Mouse (Mus musculus) left cerebral cortex, postnatal 4 days (tissue): Measurements from ENCODE around the gene Uqcc1. TPM values are rescaled to one million over a fixed set of nuclear protein-coding genes. Genes with fewer than 3 reads are reported as not detected.

ENCODE experiments used
- DNase-seq: peaks from one replicate; pipeline ENCODE4 v3.0.0-alpha.2; 2022
- intact Hi-C: fragments of 180-260 bp; cut with DNase I; formaldehyde crosslinking; loops from one replicate; pipeline ENCODE4 v1.15.1; 2025
- total RNA-seq, 2 experiments: library from RNA; stranded (reverse); gene quantifications; 2 replicates each; pipeline ENCODE4 v1.2.3; 2021

Uqcc1 gene
- total RNA-seq = 10 to 100 TPM; 42.3 to 43.7 TPM

DNA sequence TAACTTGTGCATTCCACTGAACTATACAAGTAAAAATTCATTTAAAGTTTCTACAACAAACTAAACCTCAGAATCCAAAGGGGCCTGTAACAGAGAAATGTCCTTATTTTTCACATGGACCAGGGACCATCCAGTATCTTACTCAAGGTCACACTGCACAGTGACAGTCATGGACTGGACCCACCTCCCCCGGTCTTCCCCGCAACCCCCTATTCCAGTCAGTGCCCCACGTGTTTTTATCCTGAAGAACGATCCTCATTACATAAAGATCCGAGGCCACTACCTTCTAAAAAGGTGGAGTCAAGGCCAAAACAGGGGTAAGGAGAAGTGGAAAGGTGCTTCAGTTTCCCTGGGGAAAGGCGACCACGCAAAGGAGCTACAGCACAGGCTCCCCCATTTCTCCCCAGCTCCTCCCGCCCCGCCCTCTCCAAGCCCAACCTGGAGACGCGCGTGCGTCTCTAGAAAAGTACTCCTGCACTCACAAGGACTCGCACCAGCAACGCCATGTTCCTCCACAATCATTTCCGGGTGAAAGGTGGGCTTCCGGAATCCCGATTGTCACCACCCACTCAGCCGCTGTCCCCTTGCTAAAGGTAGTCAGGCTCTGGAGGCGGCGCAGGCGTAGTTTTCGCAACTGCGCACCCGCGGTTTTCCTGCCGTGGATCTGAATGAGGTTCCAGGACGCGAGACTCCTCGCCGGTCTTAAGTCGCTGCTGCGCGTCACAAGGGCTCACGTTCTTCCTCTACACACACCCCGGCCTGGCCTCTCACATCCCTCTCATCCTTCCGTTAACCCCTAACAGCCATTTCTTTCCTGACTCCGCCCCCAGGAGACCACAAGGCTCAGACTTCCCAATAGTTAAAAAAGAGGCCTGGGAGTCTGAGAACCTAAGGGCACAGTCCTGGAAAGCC is at the start of gene Uqcc1:
Gene Uqcc1 (minus strand): TSS at position 780 of the 912 bp plus-strand sequence.
- intact Hi-C loops = no loop called here
- peak; percentile 91 for DNase-seq

DNA sequence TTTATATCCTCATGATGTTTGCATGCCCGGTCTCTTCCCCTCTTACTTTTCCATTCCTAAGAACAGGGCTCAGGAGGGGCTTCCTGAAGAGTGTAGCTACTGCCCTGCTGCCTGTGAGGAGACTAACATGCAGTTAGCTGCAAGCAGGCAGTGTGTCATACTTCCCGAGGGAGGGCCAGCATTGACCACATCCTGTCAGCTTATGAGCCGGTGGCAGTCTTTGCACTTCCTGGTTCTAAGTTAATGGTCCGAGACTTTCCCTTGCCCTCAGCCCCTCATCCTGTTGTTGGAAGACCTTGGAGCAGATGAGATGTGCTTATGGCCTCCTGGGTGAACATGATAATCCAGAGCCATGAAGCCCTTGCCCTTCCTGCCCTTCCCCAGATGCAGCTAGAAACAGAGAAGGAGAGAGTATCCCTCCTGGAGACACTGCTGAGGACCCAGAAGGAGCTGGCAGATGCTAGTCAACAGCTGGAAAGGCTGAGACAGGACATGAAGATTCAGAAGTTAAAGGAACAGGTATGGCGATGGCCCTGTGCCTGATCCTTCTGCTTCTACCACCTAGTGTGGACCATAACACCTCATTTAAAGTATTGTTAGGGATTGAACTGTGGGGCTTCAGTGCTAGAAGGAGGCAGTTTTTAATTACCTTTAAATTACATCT is 49.4 kb upstream of the Uqcc1 start:
- intact Hi-C loops = loop anchor here (10.0 kb wide), 1 partner anchor 185 kb away; no protein-coding TSS in a partner anchor
- no peak for DNase-seq

DNA sequence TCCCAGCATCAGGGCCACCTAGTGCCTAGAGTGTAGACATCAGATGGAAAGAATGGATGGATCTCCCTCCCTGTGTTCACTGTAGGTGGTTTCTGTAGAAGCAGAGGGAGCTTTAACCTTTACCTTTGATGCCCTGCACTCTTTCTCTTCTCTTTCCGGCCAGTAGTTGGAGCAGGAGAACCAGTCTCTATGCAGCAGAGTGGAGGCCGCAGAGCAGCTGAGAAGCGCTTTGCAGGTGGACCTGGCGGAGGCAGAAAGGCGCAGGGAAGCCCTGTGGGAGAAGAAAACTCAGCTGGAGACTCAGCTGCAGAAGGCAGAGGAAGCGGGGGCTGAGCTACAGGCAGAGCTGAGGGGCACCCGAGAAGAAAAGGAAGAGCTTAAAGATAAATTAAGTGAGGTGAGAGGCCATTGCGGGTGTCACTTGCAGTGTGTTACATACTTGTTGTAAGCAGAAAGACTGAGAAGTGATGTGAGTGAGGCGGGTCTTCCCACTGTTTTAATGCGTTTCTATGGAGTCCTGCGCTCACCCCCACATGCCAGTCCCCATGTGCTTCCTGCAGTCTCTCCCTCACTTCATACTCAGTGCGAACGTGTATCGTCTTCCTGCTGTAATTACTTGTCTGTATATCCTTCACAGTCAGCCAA is 44.1 kb upstream of the Uqcc1 start:
- intact Hi-C loops = loop anchor here (10.0 kb wide), 1 partner anchor 191 kb away; no protein-coding TSS in a partner anchor
- no peak for DNase-seq

DNA sequence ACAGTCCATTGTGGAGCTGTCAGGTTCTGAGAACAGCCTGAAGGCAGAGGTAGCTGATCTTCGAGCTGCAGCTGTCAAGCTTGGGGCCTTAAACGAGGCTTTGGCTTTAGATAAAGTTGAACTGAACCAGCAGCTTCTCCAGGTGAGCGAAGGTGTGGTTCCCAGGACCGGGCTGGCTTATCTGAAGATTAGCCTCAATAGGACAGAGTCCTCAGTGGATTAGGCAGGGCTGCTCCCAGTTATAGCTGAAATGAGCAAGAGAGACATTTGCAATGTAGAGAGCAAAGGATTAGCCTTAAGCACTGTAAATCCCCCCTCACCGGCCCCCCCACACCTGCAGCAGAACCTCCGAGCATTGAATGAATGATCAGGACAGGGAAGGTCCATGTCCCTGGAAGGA is 43.2 kb upstream of the Uqcc1 start:
- intact Hi-C loops = loop anchor here (10.0 kb wide), 1 partner anchor 191 kb away; no protein-coding TSS in a partner anchor
- no peak for DNase-seq

DNA sequence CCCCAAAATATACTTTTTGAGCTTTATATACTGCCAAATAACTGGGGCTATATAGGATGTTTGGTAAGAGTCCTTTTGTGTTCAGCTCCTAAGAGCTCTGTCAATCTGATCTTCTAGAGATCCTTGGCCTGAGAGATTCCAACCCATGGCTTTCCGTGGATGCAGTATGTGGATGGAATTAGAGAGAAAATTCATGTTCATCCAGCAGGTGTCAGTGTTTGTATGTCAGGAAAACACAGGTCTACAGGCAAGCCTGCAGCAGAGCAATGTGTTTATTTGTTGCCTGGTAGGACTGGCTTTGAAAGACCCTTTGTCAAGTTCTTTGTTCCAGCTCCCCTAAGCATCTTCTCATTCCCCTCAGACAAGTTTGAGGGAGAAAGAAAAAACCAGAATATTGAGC is 32.9 kb upstream of the Uqcc1 start:
- intact Hi-C loops = loop anchor here (10.0 kb wide), 1 partner anchor 172 kb away; no protein-coding TSS in a partner anchor

DNA sequence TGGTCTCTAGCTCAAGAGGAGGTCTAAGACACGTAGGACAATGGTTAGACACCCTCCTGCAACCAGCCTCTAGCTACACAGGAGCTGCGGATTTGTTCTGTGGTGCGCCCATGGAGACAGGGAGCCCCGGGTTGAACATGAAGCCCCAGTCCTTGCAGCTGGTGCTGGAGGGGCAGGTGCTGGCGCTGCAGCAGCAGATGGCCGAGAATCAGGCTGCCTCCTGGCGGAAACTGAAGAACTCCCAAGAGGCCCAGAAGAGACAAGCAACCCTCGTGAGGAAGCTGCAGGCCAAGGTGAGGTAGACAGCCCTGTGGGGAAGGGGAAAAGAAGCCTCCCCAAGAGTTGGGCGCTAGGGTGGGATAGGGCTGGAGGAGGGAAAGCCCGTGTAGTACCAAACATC is 31.8 kb upstream of the Uqcc1 start:
- intact Hi-C loops = loop anchor here (10.0 kb wide), 1 partner anchor 173 kb away; no protein-coding TSS in a partner anchor
- DNase-seq = peak; percentile 45

More for the DNA sequence above, 32.9 kb upstream of the Uqcc1 start:
- no peak for DNase-seq

DNA sequence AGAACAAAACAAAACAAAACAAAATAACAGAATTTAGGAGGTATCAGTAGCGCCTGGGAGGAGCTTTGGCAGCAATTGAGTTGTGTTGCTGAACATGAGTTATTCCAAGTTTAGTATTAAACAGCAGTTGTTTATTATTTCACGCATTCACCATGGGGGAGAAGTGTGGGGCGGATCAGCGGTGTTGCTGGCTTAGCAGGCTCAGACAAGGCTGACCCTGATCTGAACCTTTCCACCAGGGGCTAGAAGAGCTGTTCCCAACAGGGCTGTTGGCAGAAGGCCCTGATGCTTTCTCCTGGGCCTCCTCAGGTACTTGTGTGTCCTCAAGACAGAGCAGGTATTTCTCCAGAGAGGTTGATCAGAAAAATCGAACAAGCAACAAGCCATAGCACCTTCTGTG is 29.9 kb upstream of the Uqcc1 start:
- intact Hi-C loops = loop anchor here (10.0 kb wide), 1 partner anchor 175 kb away; no protein-coding TSS in a partner anchor
- no peak for DNase-seq

DNA sequence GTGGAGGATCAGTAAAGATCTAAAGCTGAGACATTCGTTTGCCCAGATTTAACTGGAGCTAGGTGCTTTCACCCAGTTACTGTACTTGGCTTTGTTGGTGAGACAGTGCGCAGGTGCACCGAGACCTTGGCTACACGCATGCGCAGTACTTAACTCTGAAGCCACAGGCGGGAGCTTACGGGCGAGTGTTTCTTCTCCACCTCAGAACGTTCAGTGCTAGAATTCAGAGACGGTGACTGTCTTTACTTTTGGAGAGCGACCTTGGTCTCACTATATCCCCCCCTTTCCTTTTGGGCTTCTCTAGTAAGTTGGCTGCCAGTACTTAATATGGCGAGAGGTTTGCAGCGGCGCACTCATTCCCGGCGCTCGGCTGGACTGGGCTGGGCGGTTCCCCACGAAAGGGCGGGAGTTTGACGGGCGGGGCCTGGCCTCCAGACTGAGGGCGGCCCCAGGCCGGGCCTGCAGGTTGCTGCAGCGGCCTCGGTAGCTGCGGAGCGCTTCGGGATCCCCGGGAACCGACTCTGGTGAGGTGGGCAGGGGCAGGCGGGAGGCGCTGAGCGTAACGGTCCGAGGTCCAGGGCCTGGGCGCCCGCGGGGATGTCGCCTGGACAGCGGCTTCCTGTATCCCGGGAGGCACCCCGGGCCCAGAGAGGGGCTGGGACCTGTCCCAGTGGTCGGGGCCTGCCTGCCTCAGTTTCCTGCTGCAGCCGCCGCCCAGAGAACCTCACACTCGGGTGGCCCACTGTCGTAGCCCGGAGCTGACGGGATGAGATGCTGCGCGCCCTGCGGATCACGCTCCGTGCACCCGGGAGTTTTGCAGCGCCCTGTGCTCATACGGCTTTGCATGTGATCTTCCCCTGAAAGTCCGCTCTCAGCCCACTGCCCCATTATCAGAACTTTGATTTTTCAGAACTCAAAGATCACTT is 26.3 kb upstream of the Uqcc1 start, which contains the start of gene Cep250:
Gene Cep250 (plus strand): TSS at position 325 of the 926 bp plus-strand sequence.
- intact Hi-C loops = no loop called here
- peak; percentile 93 for DNase-seq

DNA sequence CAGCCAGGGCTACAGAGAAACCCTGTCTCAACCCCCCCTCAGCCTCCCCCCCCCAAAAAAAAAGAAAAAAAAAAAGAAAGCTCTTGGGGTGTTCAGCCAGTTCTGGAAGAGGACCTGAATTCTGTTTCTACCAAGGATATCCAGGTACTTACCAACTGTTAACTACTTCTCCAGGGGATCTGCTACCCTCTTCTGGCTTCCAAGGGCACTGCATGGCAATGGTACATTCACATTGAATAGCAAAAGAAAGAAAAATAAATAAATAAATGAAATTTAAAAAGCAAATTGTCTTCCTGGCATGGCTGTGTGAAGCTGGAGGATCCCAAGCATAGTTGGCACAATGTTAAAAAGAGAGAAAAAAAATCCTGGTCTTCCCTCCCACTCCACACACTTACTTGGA is 21.9 kb upstream of the Uqcc1 start:
- intact Hi-C loops = no loop called here
- peak; percentile 61 for DNase-seq

DNA sequence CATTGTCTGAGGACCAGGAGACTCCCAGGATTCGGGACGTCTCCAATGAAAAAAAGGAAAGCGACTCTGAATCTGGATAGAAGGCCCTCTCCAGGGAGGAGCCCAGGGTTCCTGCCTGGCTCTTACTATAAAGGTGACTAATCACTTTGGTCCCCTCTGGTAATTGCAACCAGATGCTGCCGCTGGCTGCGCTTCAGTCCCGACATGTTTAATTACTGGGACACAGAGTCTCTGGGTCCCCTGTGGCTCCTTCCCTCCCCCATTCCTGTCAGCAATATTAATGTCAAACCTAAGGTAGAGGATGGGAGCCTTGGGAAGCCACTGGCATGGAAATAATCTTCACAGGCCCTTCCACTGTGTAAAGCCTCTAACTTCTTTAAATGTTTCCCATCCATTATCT is 19.3 kb upstream of the Uqcc1 start:
- intact Hi-C loops = loop anchor here (5.0 kb wide), 1 partner anchor 102 kb away; no protein-coding TSS in a partner anchor
- DNase-seq = peak; percentile 28

DNA sequence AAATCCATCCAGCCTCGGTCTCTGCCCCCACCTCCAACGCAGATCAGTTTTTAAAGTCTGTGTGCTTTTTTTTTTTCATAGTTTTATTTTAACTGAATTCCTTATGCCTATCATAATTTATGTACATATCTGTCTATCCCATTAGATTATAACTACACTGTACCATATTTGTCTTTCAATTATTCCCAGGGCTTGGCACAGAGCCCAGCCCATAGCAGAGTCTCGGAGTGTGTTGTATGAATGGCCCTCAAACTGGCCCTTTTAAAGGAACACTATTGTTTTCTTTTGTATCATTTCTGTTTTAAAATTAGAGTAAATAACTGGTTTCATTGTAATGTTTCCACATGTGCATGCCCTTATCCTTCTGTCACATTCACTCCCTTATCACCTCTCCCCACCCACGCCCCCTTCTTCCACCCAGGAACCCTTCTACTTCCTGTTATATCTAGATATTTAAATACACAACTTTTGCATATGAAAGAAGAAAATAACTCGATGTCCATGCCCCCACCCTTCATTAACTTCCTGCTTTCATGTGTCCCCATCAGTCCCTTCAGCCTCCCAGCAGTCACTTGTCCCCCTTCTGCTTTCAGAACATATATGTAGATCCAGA is 17.4 kb upstream of the Uqcc1 start:
- DNase-seq = no peak
- intact Hi-C loops = loop anchor here (5.0 kb wide), 1 partner anchor 100 kb away; no protein-coding TSS in a partner anchor

DNA sequence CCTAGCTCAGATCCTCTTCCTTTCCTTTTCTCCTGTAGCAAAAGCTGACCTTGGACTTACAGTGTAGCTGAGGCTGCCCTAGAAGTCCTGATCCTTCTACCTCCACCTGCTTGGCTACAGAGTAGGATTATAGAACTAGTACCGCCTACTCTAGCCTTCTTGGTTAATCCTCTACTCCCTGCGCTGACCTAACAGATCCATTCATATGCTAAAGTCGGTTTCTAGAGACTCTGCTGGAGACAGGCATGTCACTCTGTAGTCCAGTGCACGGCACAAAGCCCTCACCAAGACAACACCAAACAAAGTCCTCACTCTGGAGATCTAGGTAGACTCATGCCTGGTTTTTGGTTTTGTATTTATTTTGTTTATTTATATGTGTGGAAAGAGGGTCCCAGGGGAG is 16.4 kb upstream of the Uqcc1 start:
- DNase-seq = no peak
- intact Hi-C loops = loop anchor here (5.0 kb wide), 1 partner anchor 99 kb away; no protein-coding TSS in a partner anchor

DNA sequence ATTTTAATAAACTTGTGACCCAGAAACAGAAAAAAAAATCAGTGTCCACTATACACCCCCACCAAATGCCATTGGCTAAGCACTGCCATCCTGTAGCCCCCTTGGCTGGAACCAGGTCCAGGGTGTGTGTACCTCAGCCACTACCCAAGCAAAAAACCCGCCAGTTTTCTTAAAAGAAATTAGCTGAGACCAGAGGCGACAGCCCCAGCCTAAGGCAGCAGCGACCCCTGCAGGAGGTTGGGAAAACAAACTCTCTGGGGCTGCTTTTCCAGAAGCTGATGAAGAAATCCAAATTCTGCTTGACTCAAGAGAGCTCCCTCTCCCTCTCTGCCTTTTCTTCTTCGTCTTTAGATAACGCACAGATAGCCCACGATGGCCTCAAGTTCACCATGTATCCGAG is 16.0 kb upstream of the Uqcc1 start:
- DNase-seq = peak; percentile 80
- intact Hi-C loops = loop anchor here (5.0 kb wide), 1 partner anchor 99 kb away; no protein-coding TSS in a partner anchor

DNA sequence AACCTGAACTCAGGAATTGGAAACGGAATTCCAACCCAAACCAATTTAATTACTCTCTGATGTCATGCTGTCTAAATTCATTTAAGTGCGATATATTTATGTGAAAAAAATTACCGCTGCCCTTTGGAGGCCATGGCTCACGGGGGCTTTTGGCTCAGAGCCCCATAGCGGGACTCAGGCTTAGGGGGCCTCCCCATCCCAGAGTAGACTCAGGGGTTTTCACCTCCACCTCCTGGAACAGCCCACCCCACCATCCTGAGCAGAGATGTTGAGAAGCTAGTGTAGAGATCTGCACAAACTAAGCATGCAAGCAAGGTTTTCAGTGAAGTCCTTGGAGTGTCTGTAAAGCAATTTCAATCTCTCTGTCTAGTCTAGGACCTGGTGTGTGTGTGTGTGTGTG is 15.5 kb upstream of the Uqcc1 start:
- DNase-seq = no peak
- intact Hi-C loops = loop anchor here (5.0 kb wide), 1 partner anchor 98 kb away; no protein-coding TSS in a partner anchor

DNA sequence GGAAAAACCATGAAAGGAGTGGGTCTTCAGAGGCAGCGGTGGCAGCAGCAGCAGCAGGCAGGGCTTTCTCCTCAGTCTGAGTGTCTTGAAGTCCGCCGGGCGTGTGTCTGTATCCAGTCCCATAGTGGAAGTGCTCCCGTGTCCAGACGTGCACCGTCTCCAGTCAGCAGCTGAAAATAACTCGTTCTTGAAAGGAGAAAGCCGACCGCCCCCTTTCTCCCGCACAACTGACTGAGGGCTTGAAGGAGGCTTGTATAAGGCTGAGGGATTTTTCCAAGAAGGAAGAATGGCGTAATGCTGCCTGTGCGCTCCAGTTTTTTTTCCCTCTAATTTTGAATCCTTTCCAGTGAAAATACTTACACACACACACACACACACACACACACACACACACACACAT is 15.0 kb upstream of the Uqcc1 start, which contains the start of gene Gdf5:
Gene Gdf5 (minus strand): TSS at position 244 of the 400 bp plus-strand sequence.
- intact Hi-C loops = loop anchor here (5.0 kb wide), 1 partner anchor 98 kb away; no protein-coding TSS in a partner anchor
- DNase-seq = no peak

DNA sequence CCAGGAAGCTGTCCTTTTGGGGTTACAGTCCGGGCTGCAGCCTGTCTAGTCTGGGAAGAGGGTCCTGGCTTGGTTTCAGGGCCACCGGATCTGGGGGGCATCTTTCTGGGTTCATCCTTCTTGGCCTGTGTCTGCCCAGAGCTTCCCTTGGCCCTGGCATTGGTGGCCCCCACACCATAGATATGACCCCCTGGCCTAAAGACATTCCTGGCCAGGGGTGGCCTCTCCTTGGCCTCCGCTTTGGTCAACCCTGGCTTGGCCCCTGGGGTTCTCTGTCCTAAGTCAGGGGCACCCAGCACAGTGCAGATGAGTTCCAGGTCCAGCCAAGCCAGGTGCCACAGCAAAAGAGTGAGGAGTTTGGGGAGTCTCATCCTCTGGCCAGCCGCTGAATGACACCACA is 14.6 kb upstream of the Uqcc1 start:
- intact Hi-C loops = loop anchor here (5.0 kb wide), 1 partner anchor 97 kb away; no protein-coding TSS in a partner anchor
- no peak for DNase-seq

DNA sequence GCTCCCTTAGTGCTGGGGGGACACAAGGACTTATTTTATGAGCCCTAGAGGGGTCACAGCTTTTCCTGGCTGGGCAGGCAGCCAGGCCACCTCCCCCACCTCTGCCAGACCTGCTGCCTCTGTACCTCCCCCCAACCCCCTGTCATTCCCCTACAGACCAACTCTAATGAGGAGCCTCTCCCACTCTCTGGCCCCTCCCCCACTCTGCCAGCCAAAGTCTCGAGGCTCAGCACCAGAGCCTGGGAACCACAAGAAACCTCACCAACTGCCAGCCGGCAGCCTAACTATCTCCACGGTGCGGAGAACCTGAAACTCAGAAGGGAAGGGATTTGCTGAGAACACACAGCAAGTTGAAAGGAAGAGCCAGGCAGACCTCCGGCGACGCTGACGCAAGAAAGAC is 13.4 kb upstream of the Uqcc1 start:
- intact Hi-C loops = no loop called here
- peak; percentile 26 for DNase-seq

DNA sequence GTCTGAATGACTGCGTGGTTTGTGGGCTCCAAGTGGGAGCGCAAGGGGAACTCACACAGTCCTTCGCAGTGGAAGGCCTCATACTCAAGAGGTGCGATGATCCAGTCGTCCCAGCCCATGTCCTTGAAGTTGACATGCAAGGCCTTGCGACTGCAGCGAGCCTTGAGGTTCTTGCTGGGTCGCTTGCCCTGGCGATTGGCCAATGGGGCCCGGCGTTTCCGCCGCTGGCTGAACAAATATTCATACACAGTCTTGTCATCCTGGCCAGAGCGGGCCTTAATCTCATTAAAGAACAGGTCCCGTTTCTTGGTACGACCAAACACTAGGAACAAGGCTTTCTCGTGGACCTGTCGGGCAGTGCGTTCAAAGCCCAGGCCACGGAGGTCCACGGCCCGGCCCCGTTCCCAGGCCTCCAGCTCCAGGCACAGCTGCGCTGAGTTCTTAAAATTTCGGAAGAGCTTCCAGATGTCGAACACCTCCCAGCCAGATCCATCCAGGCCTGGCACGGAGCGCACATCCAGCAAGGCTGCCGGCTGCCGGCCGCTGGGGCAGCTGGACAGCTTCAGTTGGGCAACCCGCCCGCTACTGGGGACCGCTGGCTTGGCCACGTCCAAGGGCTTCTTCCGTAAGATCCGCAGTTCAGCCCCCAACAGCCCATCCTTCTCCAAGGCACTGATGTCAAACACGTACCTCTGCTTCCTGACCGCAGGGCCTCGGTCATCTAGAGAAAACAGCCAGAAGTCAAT is 11.8 kb upstream of the Uqcc1 start:
- DNase-seq = peak; percentile 23
- intact Hi-C loops = no loop called here
